Mouse (Mus musculus) hindbrain, embryonic 11.5 days (tissue): ENCODE measurements at regions not wholly inside any gene's neighbourhood (a gene's known extent, or its start where the extent isn't known, plus 50 kb on each side); places are given as distances from the start of the nearest gene placed in this dataset.
"Not testable (repeated sequence)": the region's sequence is repeated elsewhere in the genome, so short reads cannot be mapped to it uniquely, and the experiment has no call there.

Source experiments
- ATAC-seq: fragments of 200-750 bp; cut with Nextera tagmentation; 2 replicates; pipeline ENCODE4 v1.8.0; 2017; ENCODE audit warnings: mild to moderate bottlenecking, moderate TSS enrichment, moderate library complexity; ENCODE audit not compliant: low FRiP score
- DNase-seq: peaks from one replicate; pipeline ENCODE4 v3.0.0-alpha.2; 2015; ENCODE audit warnings: low spot score
- H3K27ac ChIP-seq: fragments of 300-500 bp; sonication (generic); 2 replicates; pipeline ENCODE4 v1.5.1; 2014; ENCODE audit warnings: mild to moderate bottlenecking, low read depth, low read length
- H3K27me3 ChIP-seq: fragments of 300-500 bp; sonication (generic); 2 replicates; pipeline ENCODE4 v1.6.1; 2014; ENCODE audit warnings: mild to moderate bottlenecking, low read length, moderate library complexity, mixed read lengths; ENCODE audit not compliant: control insufficient read depth, insufficient read depth
- H3K36me3 ChIP-seq: fragments of 300-500 bp; sonication (generic); 2 replicates; pipeline ENCODE4 v1.6.1; 2014; ENCODE audit warnings: mild to moderate bottlenecking, low read length, moderate library complexity, mixed read lengths; ENCODE audit not compliant: control insufficient read depth, insufficient read depth
- H3K4me1 ChIP-seq: fragments of 300-500 bp; sonication (generic); replicated peaks from 2 replicates; pipeline ENCODE4 v1.6.1; 2014; ENCODE audit warnings: low read length, mixed read lengths; ENCODE audit not compliant: control insufficient read depth, insufficient read depth
- H3K4me2 ChIP-seq: fragments of 300-500 bp; sonication (generic); replicated peaks from 2 replicates; pipeline ENCODE4 v1.6.1; 2014; ENCODE audit warnings: mild to moderate bottlenecking, low read depth, low read length
- H3K4me3 ChIP-seq: fragments of 300-500 bp; sonication (generic); 2 replicates; pipeline ENCODE4 v1.5.1; 2014; ENCODE audit warnings: low read depth, low read length
- H3K9ac ChIP-seq: fragments of 300-500 bp; sonication (generic); 2 replicates; pipeline ENCODE4 v1.6.1; 2014; ENCODE audit warnings: low read depth, low read length
- H3K9me3 ChIP-seq: fragments of 300-500 bp; sonication (generic); 2 replicates; pipeline ENCODE4 v1.6.1; 2016; ENCODE audit warnings: low read length; ENCODE audit not compliant: control insufficient read depth
- WGBS: fragments of 180-500 bp; shearing (Covaris S2); extraction: QIAGEN DNeasy Blood & Tissue Kit; methylation state at CpG from one replicate; pipeline ENCODE4 v1.1.7; 2014; 5-methylcytosine and 5-hydroxymethylcytosine counted together

GRCm38 (mm10) chr12:19125541-19125940, 611.2 kb downstream of the 5730507C01Rik start:
- ATAC-seq: no peak
- H3K36me3 ChIP-seq: no peaks in the 10 kb centered on the region
- no peak for DNase-seq
- H3K4me2 ChIP-seq: no peak overlapping the region
- H3K4me3 ChIP-seq: no peak overlapping the region
- no peaks in the 10 kb centered on the region for H3K4me1 ChIP-seq
- H3K27me3 ChIP-seq: no peaks in the 10 kb centered on the region
- H3K9me3 ChIP-seq: 0 out of 2 replicates have a peak, but pooled peaks cover 3% of the 10 kb centered on the region
- WGBS: 83% methylated on average over 4 of the region's 4 CpGs
- no peak overlapping the region for H3K27ac ChIP-seq
- no peak overlapping the region for H3K9ac ChIP-seq

DNA sequence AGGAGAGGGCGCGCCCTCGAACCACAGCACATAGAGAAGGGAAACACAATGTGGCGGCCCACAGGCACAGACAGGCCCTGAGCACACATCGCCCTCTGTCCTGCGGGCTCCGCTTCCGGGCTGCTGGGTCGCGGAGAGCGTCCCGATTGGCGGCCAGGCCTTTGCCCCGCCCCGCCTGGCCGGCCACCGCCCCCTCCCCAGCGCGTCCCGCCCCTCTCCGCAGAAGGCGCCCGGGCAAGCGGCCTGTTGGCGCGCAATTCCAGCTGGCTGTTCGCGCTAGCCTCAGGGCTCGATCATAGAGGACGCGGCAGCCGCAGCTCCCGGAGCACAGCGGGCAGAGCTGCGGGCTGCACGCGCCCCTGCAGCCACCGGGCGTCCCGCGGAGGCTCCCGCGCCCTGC, 661.3 kb downstream of the 5730507C01Rik start:
- Histone ChIP-seq H3K4me3 (no peak overlapping the region), H3K9me3 (no peaks in the 10 kb centered on the region), H3K4me2 (no peak overlapping the region), H3K9ac (no peak overlapping the region), H3K4me1 (no peaks in the 10 kb centered on the region), H3K27me3 (no peaks in the 10 kb centered on the region), H3K36me3 (no peaks in the 10 kb centered on the region), H3K27ac (no peak overlapping the region)
- ATAC-seq (no peak), DNase-seq (no peak)
- WGBS: 12% methylated on average over 31 of the region's 43 CpGs

DNA sequence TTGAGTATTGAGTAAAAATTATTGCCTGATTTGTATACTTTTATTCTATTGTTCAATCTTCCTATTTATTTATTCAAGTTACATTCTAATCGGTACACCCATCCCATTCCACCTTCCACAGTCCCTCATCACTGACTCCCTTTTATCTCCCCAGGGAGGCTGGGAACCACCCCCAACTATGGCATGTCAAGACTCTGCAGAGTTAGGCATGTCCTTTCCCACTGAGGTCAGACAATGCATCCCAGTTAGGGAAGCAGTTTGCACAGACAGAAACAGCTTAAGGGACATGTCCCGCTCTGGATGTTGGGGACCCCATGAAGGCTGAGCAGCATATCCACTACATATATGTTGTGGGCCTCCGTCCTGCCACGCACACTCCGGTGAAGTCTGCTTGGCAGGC, 678.1 kb downstream of the 5730507C01Rik start:
- Histone ChIP-seq H3K4me2 (no peak overlapping the region), H3K9me3 (no peaks in the 10 kb centered on the region), H3K9ac (no peak overlapping the region), H3K4me1 (no peaks in the 10 kb centered on the region), H3K4me3 (no peak overlapping the region), H3K27me3 (no peaks in the 10 kb centered on the region), H3K36me3 (no peaks in the 10 kb centered on the region), H3K27ac (no peak overlapping the region)
- DNase-seq: no peak
- 92% methylated on average over 5 of the region's 5 CpGs for WGBS
- no peak for ATAC-seq

GRCm38 (mm10) chr12:19193041-19193440, 678.7 kb downstream of the 5730507C01Rik start:
- not testable (repeated sequence) for ATAC-seq
- 91% methylated on average over 3 of the region's 3 CpGs for WGBS

GRCm38 (mm10) chr12:19223996-19224395, 709.7 kb downstream of the 5730507C01Rik start:
- H3K4me1 ChIP-seq, ATAC-seq, H3K4me2 ChIP-seq, H3K4me3 ChIP-seq, H3K9ac ChIP-seq, H3K9me3 ChIP-seq, H3K27ac ChIP-seq, H3K27me3 ChIP-seq, DNase-seq, H3K36me3 ChIP-seq: not testable (repeated sequence)
- 83% methylated on average over 1 of the region's 1 CpGs for WGBS

More at GRCm38 (mm10) chr12:19193041-19193440, 678.7 kb downstream of the 5730507C01Rik start:
- H3K4me1 ChIP-seq, H3K27ac ChIP-seq, H3K36me3 ChIP-seq, DNase-seq, H3K4me2 ChIP-seq, H3K27me3 ChIP-seq, H3K4me3 ChIP-seq, H3K9ac ChIP-seq, H3K9me3 ChIP-seq: not testable (repeated sequence)

DNA sequence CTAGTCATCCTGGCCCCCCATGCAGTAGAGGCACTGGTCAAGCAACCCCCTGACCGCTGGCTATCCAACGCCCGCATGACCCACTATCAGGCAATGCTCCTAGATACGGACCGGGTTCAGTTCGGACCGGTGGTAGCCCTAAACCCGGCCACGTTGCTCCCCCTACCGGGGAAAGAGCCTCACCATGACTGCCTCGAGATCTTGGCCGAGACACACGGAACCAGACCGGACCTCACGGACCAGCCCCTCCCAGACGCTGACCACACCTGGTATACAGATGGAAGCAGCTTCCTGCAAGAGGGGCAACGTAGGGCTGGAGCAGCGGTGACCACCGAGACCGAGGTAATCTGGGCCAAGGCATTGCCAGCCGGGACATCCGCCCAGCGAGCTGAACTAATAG, 707.6 kb upstream of the Gm21863 start:
- DNase-seq, H3K4me3 ChIP-seq, H3K9me3 ChIP-seq, H3K36me3 ChIP-seq, ATAC-seq, H3K27me3 ChIP-seq, H3K4me2 ChIP-seq, H3K27ac ChIP-seq, H3K4me1 ChIP-seq, H3K9ac ChIP-seq: not testable (repeated sequence)
- 92% methylated on average over 22 of the region's 23 CpGs for WGBS

GRCm38 (mm10) chr12:19288271-19288890, 665.9 kb upstream of the Gm21863 start:
- DNase-seq (peak; percentile 57), ATAC-seq (peak; percentile 66; the same call in 1 of the 2 replicates)
- H3K9ac ChIP-seq: 0 out of 2 replicates have a peak overlapping the region, but pooled peaks have one; percentile 15
- not testable (repeated sequence) for H3K4me2 ChIP-seq, H3K36me3 ChIP-seq, H3K9me3 ChIP-seq, H3K27me3 ChIP-seq, H3K27ac ChIP-seq, H3K4me1 ChIP-seq
- peak overlapping the region; percentile 25 for H3K4me3 ChIP-seq
- 5% methylated on average over 41 of the region's 75 CpGs for WGBS

- DNase-seq: peak; percentile 0
- H3K4me1 ChIP-seq, H3K36me3 ChIP-seq, H3K9me3 ChIP-seq, H3K27me3 ChIP-seq, H3K4me2 ChIP-seq, H3K9ac ChIP-seq, ATAC-seq, H3K27ac ChIP-seq: not testable (repeated sequence)
- WGBS: 44% methylated on average over 18 of the region's 18 CpGs
- peak overlapping the region; percentile 25 for H3K4me3 ChIP-seq
Measured at GRCm38 (mm10) chr12:19289038-19289437, 665.3 kb upstream of the Gm21863 start.

- H3K4me2 ChIP-seq, H3K4me3 ChIP-seq, H3K36me3 ChIP-seq, H3K9ac ChIP-seq, H3K27ac ChIP-seq, H3K27me3 ChIP-seq, ATAC-seq, H3K4me1 ChIP-seq, DNase-seq, H3K9me3 ChIP-seq: not testable (repeated sequence)
- WGBS: 98% methylated on average over 2 of the region's 3 CpGs
Measured at GRCm38 (mm10) chr12:19292068-19292770, 662.1 kb upstream of the Gm21863 start.
